Mouse (Mus musculus): ENCODE results near the gene Chmp5. TPM values are rescaled to one million over a fixed set of nuclear protein-coding genes. Genes with fewer than 3 reads are reported as not detected.
"Not testable (repeated sequence)": the region's sequence is repeated elsewhere in the genome, so short reads cannot be mapped to it uniquely, and the experiment has no call there.

The Chmp5 gene
- polyA plus RNA-seq, 2 experiments = 24.5 to 42.7 TPM

GRCm38 (mm10) chr4:40929046-40929445 is 19.2 kb upstream of the Chmp5 start:
- 75% methylated on average over 7 of the region's 7 CpGs for whole genome bisulfite sequencing (ENCODE audit: insufficient replicate concordance)
- Histone ChIP-seq H3K4me1 (replicated peaks; ENCODE audit: control insufficient read depth in 2 of 2, insufficient read depth in 2 of 2, low read length in 1 of 2) (peaks cover 0 to under 1% of the 10 kb centered on the region in 2 experiments; a peak in 3 of 4 replicates), H3K36me3 (replicated peaks; ENCODE audit: control insufficient read depth, insufficient read depth, low read depth) (no peaks in the 10 kb centered on the region; the same call in 1 of the 2 replicates), H3K27me3 (ENCODE audit: control insufficient read depth, insufficient read depth, low read length) (no peaks in the 10 kb centered on the region), H3K27ac (no peak overlapping the region), H3K4me3 (ENCODE audit: insufficient read depth in 1 of 2, low read depth in 2 of 2, low read length in 2 of 2) (no peak overlapping the region), H3K4me2 (ENCODE audit: low read depth) (no peak overlapping the region), H3K9me3 (ENCODE audit: control insufficient read depth, low read length) (no peaks in the 10 kb centered on the region), H3K9ac (replicated peaks) (no peak overlapping the region)
- TF ChIP-seq CTCF (IDR thresholded peaks at IDR 0.05; ENCODE audit: low read depth) (no peak), EP300 (IDR thresholded peaks at IDR 0.05; ENCODE audit: low read depth) (no peak)
- ATAC-seq (ENCODE audit: insufficient read depth) (no peak), DNase-seq (ENCODE audit: low read depth in 3 of 3, low spot score in 3 of 3) (no peak)

DNA sequence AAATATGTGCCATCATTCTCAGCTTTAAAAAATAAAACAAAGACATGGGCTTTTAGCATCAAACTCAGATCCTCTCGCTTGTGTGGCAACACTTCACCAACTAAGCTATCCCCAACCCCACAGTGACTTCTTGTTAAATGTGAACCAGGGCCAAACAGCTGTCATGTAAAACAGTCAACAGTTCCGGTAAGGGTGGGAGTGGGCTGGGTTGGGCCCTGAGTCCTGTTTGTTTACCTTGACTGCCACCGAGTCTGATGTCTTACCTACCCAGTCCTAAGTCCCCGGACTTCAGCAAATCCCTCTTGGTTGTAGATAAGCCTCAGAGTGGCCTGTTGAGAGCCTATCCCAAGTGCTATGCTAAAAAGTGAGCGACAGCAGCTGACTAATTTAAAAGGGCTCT is 14.5 kb upstream of the Chmp5 start:
- H3K9ac ChIP-seq (replicated peaks) = no peak overlapping the region
- H3K4me1 ChIP-seq (replicated peaks; ENCODE audit: control insufficient read depth in 2 of 2, insufficient read depth in 2 of 2, low read length in 1 of 2) = peaks cover 0 to 10% of the 10 kb centered on the region in 2 experiments
- no peaks in the 10 kb centered on the region for H3K27me3 ChIP-seq (ENCODE audit: control insufficient read depth, insufficient read depth, low read length)
- no peak for DNase-seq (ENCODE audit: low read depth in 3 of 3, low spot score in 3 of 3)
- no peak for ATAC-seq (ENCODE audit: insufficient read depth)
- no peak overlapping the region for H3K27ac ChIP-seq
- H3K9me3 ChIP-seq (ENCODE audit: control insufficient read depth, low read length) = no peaks in the 10 kb centered on the region
- H3K36me3 ChIP-seq (replicated peaks; ENCODE audit: control insufficient read depth, insufficient read depth, low read depth) = peaks cover 24% of the 10 kb centered on the region
- H3K4me3 ChIP-seq (ENCODE audit: insufficient read depth in 1 of 2, low read depth in 2 of 2, low read length in 2 of 2) = no peak overlapping the region
- no peak for TF ChIP-seq EP300 (IDR thresholded peaks at IDR 0.05; ENCODE audit: low read depth)
- no peak for TF ChIP-seq CTCF (IDR thresholded peaks at IDR 0.05; ENCODE audit: low read depth)
- 84% methylated on average over 5 of the region's 5 CpGs for WGBS (ENCODE audit: insufficient replicate concordance)
- H3K4me2 ChIP-seq (ENCODE audit: low read depth) = no peak overlapping the region

- not testable (repeated sequence) for H3K27ac ChIP-seq; H3K27me3 ChIP-seq (ENCODE audit: control insufficient read depth, insufficient read depth, low read length); H3K4me2 ChIP-seq (ENCODE audit: low read depth); H3K9me3 ChIP-seq (ENCODE audit: control insufficient read depth, low read length); H3K4me1 ChIP-seq (replicated peaks; ENCODE audit: control insufficient read depth in 2 of 2, insufficient read depth in 2 of 2, low read length in 1 of 2); H3K9ac ChIP-seq (replicated peaks); H3K4me3 ChIP-seq (ENCODE audit: insufficient read depth in 1 of 2, low read depth in 2 of 2, low read length in 2 of 2)
- WGBS (ENCODE audit: insufficient replicate concordance) = 49% methylated on average over 3 of the region's 3 CpGs
- peak; percentile 64; the same call in 1 of the 2 replicates for ATAC-seq (ENCODE audit: insufficient read depth)
- DNase-seq (ENCODE audit: low read depth in 3 of 3, low spot score in 3 of 3) = peak in 1 of 3 experiments; percentile 58
- peaks cover 30% of the 10 kb centered on the region for H3K36me3 ChIP-seq (replicated peaks; ENCODE audit: control insufficient read depth, insufficient read depth, low read depth)
These were observed 13.8 kb upstream of the Chmp5 start for GRCm38 (mm10) chr4:40934369-40934768.

GRCm38 (mm10) chr4:40936175-40936839 is 11.9 kb upstream of the Chmp5 start:
- Histone ChIP-seq H3K9me3 (ENCODE audit: control insufficient read depth, low read length) (no peaks in the 10 kb centered on the region; the same call in 1 of the 2 replicates), H3K4me3 (ENCODE audit: insufficient read depth in 1 of 2, low read depth in 2 of 2, low read length in 2 of 2) (no peak overlapping the region), H3K4me1 (replicated peaks; ENCODE audit: control insufficient read depth in 2 of 2, insufficient read depth in 2 of 2, low read length in 1 of 2) (peaks cover 0 to 10% of the 10 kb centered on the region in 2 experiments), H3K27ac (no peak overlapping the region), H3K4me2 (ENCODE audit: low read depth) (no peak overlapping the region), H3K36me3 (replicated peaks; ENCODE audit: control insufficient read depth, insufficient read depth, low read depth) (peaks cover 49% of the 10 kb centered on the region), H3K27me3 (ENCODE audit: control insufficient read depth, insufficient read depth, low read length) (no peaks in the 10 kb centered on the region), H3K9ac (replicated peaks) (no peak overlapping the region)
- TF ChIP-seq CTCF (IDR thresholded peaks at IDR 0.05; ENCODE audit: low read depth) = no peak
- no peak for TF ChIP-seq EP300 (IDR thresholded peaks at IDR 0.05; ENCODE audit: low read depth)
- no peak for ATAC-seq (ENCODE audit: insufficient read depth)
- WGBS (ENCODE audit: insufficient replicate concordance) = 73% methylated on average over 9 of the region's 9 CpGs
- DNase-seq (ENCODE audit: low read depth in 3 of 3, low spot score in 3 of 3) = no peak

GRCm38 (mm10) chr4:40938793-40939192 is 9.4 kb upstream of the Chmp5 start:
- Histone ChIP-seq H3K27ac (no peak overlapping the region), H3K36me3 (replicated peaks; ENCODE audit: control insufficient read depth, insufficient read depth, low read depth) (peaks cover 73% of the 10 kb centered on the region), H3K9me3 (ENCODE audit: control insufficient read depth, low read length) (no peaks in the 10 kb centered on the region; the same call in 1 of the 2 replicates), H3K4me3 (ENCODE audit: insufficient read depth in 1 of 2, low read depth in 2 of 2, low read length in 2 of 2) (no peak overlapping the region), H3K27me3 (ENCODE audit: control insufficient read depth, insufficient read depth, low read length) (no peaks in the 10 kb centered on the region), H3K9ac (replicated peaks) (no peak overlapping the region), H3K4me2 (ENCODE audit: low read depth) (no peak overlapping the region), H3K4me1 (replicated peaks; ENCODE audit: control insufficient read depth in 2 of 2, insufficient read depth in 2 of 2, low read length in 1 of 2) (peaks cover 6 to 23% of the 10 kb centered on the region in 2 experiments)
- 82% methylated on average over 5 of the region's 5 CpGs for WGBS (ENCODE audit: insufficient replicate concordance)
- TF ChIP-seq EP300 (IDR thresholded peaks at IDR 0.05; ENCODE audit: low read depth) (no peak), CTCF (IDR thresholded peaks at IDR 0.05; ENCODE audit: low read depth) (no peak)
- ATAC-seq (ENCODE audit: insufficient read depth) (no peak), DNase-seq (ENCODE audit: low read depth in 3 of 3, low spot score in 3 of 3) (no peak)
